Mouse (Mus musculus) spleen, adult 10 weeks (tissue): ENCODE data around the gene Rpl36. TPM values are rescaled to one million over a fixed set of nuclear protein-coding genes. Genes with fewer than 3 reads are reported as not detected.

Experiments
- polyA plus RNA-seq: library from polyadenylated mRNA; stranded (reverse); fragments of 350-450 nt; fragmentation: Illumina TruSeq; extraction: RNeasy Lipid Tissue Mini Kit (QIAGEN cat#74804); gene quantifications from one replicate; pipeline ENCODE4 v1.2.3, GENCODE M21; 2015; ENCODE audit warnings: low replicate concordance; ENCODE audit not compliant: insufficient read depth

Gene Rpl36
- polyA plus RNA-seq: 36.7 TPM

DNA sequence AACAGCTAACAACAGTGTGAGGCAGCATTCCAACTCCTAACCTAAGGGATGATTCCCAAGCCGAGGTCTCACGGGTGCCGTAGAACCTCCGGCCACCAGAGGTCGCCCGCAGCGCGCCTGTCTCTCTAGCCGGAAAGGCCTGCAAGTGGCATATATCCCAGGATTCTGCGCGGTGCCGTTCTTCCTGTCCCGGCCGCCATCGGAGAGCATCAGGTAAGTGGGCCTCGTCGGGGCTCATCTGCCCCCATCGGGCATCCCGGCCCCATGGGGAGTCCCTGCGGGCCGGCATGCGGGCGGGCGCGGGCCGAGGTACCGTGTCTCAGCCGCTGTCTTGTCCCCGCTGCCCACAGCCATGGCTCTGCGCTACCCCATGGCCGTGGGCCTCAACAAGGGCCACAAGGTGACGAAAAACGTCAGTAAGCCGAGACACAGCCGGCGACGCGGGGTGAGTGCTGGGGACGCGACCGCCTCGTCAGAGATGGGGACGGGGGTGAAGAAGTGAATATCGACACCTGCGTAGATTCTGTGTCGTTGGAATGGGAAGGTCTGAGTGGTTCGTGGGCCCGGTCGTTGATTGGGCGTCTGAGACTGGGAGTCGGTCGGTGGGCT, at the start of gene Rpl36:
Rpl36 (plus strand) TSS at position 181 of the 609 bp plus-strand sequence.

GRCm38 (mm10) chr17:56584257-56585130, 28.7 kb upstream of the Rpl36 start, which contains the start of the genes Safb2 and Safb:
Safb2 (minus strand) TSS chr17:56584585.
Safb (plus strand) TSS chr17:56584825.

DNA sequence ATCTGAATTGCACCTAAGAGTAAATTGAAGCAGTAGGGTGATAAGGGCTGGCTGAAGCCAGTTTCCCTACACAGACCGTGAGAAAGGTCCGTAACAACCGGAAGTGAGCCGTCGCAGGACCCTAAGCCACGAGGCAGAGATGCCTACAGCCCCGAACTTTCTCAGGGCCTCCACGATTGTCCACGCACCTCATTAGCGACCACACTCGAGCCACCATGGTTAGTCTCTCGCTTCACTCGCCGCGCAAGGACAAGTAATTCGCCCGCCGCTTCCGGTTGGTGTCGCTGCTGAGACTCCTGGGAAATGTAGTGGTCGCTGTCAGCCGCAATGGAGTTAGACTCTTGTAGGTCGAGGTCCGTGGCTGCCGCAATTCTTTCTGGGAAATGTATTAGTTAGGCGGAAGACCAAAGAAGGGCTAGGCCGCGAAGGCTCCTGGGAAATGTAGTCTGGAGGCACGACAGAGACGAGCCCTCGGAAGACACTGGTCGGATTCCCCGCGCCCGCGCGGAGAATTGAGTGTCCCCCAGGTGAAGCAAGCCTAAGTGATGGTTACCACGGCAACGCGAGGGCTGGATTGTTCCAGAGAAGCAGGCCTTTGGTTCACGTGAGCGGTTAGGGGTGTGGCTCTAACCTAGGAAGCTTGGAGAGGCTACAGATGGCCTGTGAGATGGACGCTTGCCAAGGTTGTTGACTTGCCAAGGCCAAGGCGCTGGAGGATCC, 3.6 kb upstream of the Rpl36 start, which contains the start of gene 2410015M20Rik:
2410015M20Rik (minus strand) TSS at position 320 of the 720 bp plus-strand sequence.

DNA sequence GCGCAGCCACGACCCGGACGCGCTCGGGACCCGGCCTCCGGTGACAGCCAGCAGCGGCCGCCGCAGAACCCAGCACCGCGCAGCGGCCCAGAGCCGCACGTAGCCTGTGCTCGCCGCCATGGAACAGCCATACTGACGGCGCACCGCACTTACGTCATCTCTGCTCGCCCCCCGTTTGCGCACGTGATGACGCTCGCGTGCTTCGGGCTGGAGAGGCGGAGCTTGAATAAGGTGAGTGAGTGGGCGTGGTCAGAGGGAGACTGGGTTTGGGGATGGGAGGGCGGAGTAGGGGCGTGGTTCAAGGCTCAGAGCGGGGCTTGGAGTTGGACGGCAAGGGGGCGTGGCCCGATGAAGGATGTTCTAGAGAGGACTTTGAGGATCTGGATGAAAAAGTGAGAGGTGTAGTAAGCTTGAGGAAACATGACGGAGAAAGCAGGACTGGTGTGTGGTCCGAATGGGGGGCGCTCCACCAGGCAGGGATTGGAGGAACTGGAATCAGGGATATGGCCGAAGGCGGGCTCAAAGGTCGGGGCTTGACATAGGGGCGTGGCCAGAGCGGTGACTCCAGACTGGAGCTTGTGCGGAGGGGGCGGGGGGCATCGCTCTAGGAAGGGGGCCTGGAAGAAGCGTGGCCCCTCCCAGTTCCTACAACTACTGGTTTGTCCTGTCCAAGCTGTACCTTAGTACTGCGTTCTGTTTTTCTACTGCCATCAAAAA, 13.7 kb downstream of the Rpl36 start, which contains the start of gene Lonp1:
Lonp1 (minus strand) TSS at position 134 of the 717 bp plus-strand sequence.

GRCm38 (mm10) chr17:56627530-56628277, 14.5 kb downstream of the Rpl36 start, which contains the start of gene Catsperd:
Catsperd (plus strand) TSS chr17:56628143.

Other genes with a start within 250 kb of the Rpl36 start
- 10.3 TPM for gene Ptprs, start 136.9 kb upstream of the Rpl36 start, polyA plus RNA-seq
- not detected for gene Znrf4, start 101.0 kb upstream of the Rpl36 start, polyA plus RNA-seq
- gene Gm20219, start 59.0 kb upstream of the Rpl36 start, polyA plus RNA-seq: 3.7 TPM
- gene Safb2, start 28.8 kb upstream of the Rpl36 start, polyA plus RNA-seq: 210 TPM
- 93.0 TPM for gene Safb, start 28.6 kb upstream of the Rpl36 start, polyA plus RNA-seq
- gene 2410015M20Rik, start 3.6 kb upstream of the Rpl36 start, polyA plus RNA-seq: 76.3 TPM
- 20.3 TPM for gene Lonp1, start 13.5 kb downstream of the Rpl36 start, polyA plus RNA-seq
- 0.35 TPM for gene Catsperd, start 14.7 kb downstream of the Rpl36 start, polyA plus RNA-seq
- 25.8 TPM for gene Ranbp3, start 59.9 kb downstream of the Rpl36 start, polyA plus RNA-seq
- gene Ndufa11, start 104.4 kb downstream of the Rpl36 start, polyA plus RNA-seq: 12.6 TPM
- 17.4 TPM for gene Vmac, start 104.6 kb downstream of the Rpl36 start, polyA plus RNA-seq
- gene Nrtn, start 144.1 kb downstream of the Rpl36 start, polyA plus RNA-seq: not detected
- gene Dus3l, start 151.3 kb downstream of the Rpl36 start, polyA plus RNA-seq: 8.4 TPM
- gene Prr22, start 156.8 kb downstream of the Rpl36 start, polyA plus RNA-seq: 0.18 TPM
- 1.8 TPM for gene Rfx2, start 217.6 kb downstream of the Rpl36 start, polyA plus RNA-seq